Mouse (Mus musculus): ENCODE data around the gene Mrc2.

DNA sequence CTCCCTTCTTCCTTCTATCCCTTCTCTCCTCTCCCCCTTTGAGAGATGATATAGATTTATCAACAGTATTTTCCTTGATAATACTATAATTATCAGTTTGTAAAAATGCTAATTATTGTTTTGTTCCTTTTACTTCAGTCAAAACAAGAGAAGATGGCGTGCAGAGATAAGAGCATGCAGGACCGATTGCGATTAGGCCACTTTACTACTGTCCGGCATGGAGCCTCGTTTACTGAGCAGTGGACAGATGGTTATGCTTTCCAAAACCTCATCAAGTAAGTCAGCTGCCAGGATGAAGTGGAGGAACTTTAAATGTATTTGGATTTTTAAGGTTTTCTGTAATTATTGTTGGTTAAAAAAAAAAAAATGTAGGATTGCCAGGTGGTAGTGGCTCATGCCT, 45.1 kb upstream of the Mrc2 start:
- TF ChIP-seq POLR2A (IDR thresholded peaks at IDR 0.05; ENCODE audit: low read depth, low read length), result no peak
- TF ChIP-seq CTCF (conservative IDR thresholded peaks at IDR 0.05; ENCODE audit: insufficient read depth, insufficient read length, low read depth, low read length), result no peak
